Mouse (Mus musculus): ENCODE results near the gene Zfp882. TPM values are rescaled to one million over a fixed set of nuclear protein-coding genes. Genes with fewer than 3 reads are reported as not detected.
"Not testable (repeated sequence)": the region's sequence is repeated elsewhere in the genome, so short reads cannot be mapped to it uniquely, and the experiment has no call there.

The Zfp882 gene
- 2.2 and 2.8 TPM in 2 replicates for polyA plus RNA-seq (2015; fragmentation: Nextera tagmentation; extraction: Ambion mirVana)

GRCm38 (mm10) chr8:71908309-71909261 lies at the start of gene Zfp882, which contains the start of gene Zfp617:
Gene Zfp882 (plus strand): TSS chr8:71908608.
Gene Zfp617 (plus strand): TSS chr8:71908635.
- Histone ChIP-seq H3K27me3 (replicated peaks; ENCODE audit: insufficient read depth, low read length) (no peaks in the 10 kb centered on the region), H3K4me1 (ENCODE audit: insufficient read depth, low read depth, low read length) (no peaks in the 10 kb centered on the region), H3K27ac (ENCODE audit: low read length) (peak within 1 kb of the TSS; percentile 95), H3K36me3 (ENCODE audit: insufficient read depth, low read length) (no peaks in the 10 kb centered on the region), H3K9me3 (ENCODE audit: low read length) (no peaks in the 10 kb centered on the region), H3K9ac (replicated peaks; ENCODE audit: low read depth) (peak within 1 kb of the TSS; percentile 78), H3K4me3 (ENCODE audit: low read depth, low read length) (peak within 1 kb of the TSS; percentile 77), H3K4me2 (replicated peaks; ENCODE audit: low read depth, low read length) (peak within 1 kb of the TSS; percentile 63)
- 4% methylated on average over 47 of the region's 47 CpGs for WGBS
- DNase-seq (ENCODE audit: low spot score) (peak; percentile 92), ATAC-seq (peak; percentile 96)
- TF ChIP-seq EP300 (IDR thresholded peaks at IDR 0.05) (no peak), CTCF (IDR thresholded peaks at IDR 0.05) (peak; percentile 84)

- H3K4me2 ChIP-seq (replicated peaks; ENCODE audit: low read depth, low read length); H3K27ac ChIP-seq (ENCODE audit: low read length); H3K9ac ChIP-seq (replicated peaks; ENCODE audit: low read depth); DNase-seq (ENCODE audit: low spot score); H3K27me3 ChIP-seq (replicated peaks; ENCODE audit: insufficient read depth, low read length); H3K9me3 ChIP-seq (ENCODE audit: low read length); H3K4me3 ChIP-seq (ENCODE audit: low read depth, low read length); H3K36me3 ChIP-seq (ENCODE audit: insufficient read depth, low read length); ATAC-seq; H3K4me1 ChIP-seq (ENCODE audit: insufficient read depth, low read depth, low read length): not testable (repeated sequence)
- 76% methylated on average over 1 of the region's 1 CpGs for WGBS
These were observed 46.9 kb upstream of the Zfp882 start for GRCm38 (mm10) chr8:71861551-71861950.

DNA sequence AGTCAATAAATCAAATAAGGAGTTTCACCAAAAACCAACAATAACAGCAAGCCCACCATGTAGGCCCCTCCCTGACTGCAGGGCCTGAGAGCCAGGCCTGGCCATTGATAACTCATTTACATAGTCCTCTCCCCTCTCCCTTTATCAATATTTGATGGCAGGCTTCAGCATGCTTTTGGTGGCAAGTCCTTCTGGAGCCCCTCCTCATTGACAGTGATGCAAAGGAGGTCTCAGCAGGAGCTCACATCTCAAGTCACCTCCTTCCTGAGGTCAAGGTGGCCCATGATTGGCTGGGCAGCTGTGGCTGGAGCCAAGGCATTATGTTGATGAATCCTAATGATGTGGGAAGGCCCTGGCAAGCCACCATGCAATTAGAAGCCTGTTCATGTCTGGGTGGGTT lies 46.4 kb upstream of the Zfp882 start:
- H3K27ac ChIP-seq (ENCODE audit: low read length); ATAC-seq; H3K4me3 ChIP-seq (ENCODE audit: low read depth, low read length); H3K9ac ChIP-seq (replicated peaks; ENCODE audit: low read depth); H3K4me1 ChIP-seq (ENCODE audit: insufficient read depth, low read depth, low read length); H3K36me3 ChIP-seq (ENCODE audit: insufficient read depth, low read length); DNase-seq (ENCODE audit: low spot score); H3K9me3 ChIP-seq (ENCODE audit: low read length); H3K27me3 ChIP-seq (replicated peaks; ENCODE audit: insufficient read depth, low read length); H3K4me2 ChIP-seq (replicated peaks; ENCODE audit: low read depth, low read length): not testable (repeated sequence)

DNA sequence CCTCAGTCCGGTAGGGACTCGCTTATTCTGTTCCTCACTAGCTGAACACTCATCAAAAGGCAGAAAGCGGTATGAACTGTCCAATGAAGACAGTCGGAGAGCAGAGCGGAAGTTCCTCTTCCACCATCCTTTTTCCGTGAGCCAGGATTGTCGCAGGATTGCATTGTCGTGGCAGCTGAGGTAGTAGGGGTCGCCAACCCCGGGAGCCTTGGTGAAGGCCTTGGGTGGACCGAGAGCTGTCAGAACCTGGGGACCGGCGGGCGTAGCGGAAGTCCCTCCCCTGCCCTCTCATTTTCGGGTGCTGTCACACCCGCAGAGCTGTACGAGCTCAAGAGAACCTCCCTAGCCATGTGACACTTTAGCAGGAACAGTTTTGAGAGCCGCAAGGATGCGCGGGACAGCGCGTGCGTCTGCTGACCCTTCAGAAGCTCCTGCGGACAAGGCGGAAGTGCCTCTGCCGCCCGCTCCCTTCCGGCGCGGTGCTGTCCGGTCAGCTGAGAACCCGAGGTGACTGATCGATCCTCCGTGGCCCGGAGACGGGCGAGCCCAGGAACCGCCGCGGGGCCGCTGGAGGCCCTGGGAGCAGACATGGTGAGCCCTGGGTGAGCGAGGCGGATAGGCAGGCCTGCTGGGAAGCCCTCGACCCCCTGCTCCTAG lies 26.7 kb upstream of the Zfp882 start, which contains the start of gene Zfp709:
Gene Zfp709 (plus strand): TSS at position 402 of the 657 bp plus-strand sequence.
- Histone ChIP-seq H3K9ac (replicated peaks; ENCODE audit: low read depth) (peak within 1 kb of the TSS; percentile 74), H3K36me3 (ENCODE audit: insufficient read depth, low read length) (no peaks in the 10 kb centered on the region), H3K27me3 (replicated peaks; ENCODE audit: insufficient read depth, low read length) (no peaks in the 10 kb centered on the region), H3K27ac (ENCODE audit: low read length) (peak within 1 kb of the TSS; percentile 74), H3K4me3 (ENCODE audit: low read depth, low read length) (peak within 1 kb of the TSS; percentile 58), H3K9me3 (ENCODE audit: low read length) (peaks cover 13% of the 10 kb centered on the region; the same call in 1 of the 2 replicates), H3K4me1 (ENCODE audit: insufficient read depth, low read depth, low read length) (no peaks in the 10 kb centered on the region), H3K4me2 (replicated peaks; ENCODE audit: low read depth, low read length) (peak within 1 kb of the TSS; percentile 95)
- TF ChIP-seq CTCF (IDR thresholded peaks at IDR 0.05), result no peak
- TF ChIP-seq EP300 (IDR thresholded peaks at IDR 0.05), result no peak
- ATAC-seq, result peak; percentile 96
- whole genome bisulfite sequencing, result 5% methylated on average over 45 of the region's 45 CpGs
- DNase-seq (ENCODE audit: low spot score), result peak; percentile 87

DNA sequence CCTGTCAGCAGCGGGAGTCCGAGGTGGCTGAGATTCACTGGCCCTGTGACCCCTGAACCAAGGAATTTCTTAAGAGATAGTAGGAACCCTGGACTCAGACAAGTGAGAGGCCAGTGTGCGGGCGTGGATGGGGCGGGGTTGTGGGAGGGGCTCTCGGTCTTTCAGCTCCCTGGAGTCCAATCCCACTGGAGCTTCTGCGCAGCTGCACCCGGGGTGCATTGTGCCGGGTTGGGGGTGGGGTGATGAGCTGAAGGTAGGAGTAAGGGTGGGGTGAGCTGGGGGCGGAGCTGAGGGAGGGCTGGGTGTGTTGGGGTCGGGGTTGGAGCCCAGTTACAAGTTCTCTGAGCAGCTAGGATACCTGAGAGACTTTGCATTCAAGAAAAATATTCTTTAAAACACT lies 7.7 kb upstream of the Zfp882 start:
- not testable (repeated sequence) for H3K36me3 ChIP-seq (ENCODE audit: insufficient read depth, low read length); H3K9me3 ChIP-seq (ENCODE audit: low read length); ATAC-seq; H3K4me2 ChIP-seq (replicated peaks; ENCODE audit: low read depth, low read length); H3K27ac ChIP-seq (ENCODE audit: low read length); H3K9ac ChIP-seq (replicated peaks; ENCODE audit: low read depth); H3K4me3 ChIP-seq (ENCODE audit: low read depth, low read length); DNase-seq (ENCODE audit: low spot score); H3K27me3 ChIP-seq (replicated peaks; ENCODE audit: insufficient read depth, low read length); H3K4me1 ChIP-seq (ENCODE audit: insufficient read depth, low read depth, low read length)
- 40% methylated on average over 10 of the region's 11 CpGs for WGBS

DNA sequence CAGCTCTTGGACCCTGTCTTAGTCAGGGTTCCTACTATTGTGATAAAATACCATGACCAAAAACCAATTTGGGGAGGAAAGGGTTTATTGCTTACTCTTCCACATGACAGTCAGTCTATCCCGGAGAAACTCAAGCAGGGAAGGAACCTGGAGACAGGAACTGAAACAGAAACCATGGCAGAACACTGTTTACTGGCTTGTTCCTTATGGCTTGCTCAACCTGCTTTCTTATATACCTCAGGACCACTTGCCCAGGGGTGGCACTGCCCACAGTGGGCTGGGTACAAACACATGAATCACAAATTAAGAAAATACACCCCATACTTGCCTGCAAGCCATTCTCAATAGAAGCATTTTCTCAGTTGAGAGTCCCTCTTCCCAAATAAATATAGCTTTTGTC lies 5.3 kb upstream of the Zfp882 start:
- not testable (repeated sequence) for ATAC-seq; H3K9ac ChIP-seq (replicated peaks; ENCODE audit: low read depth); H3K27ac ChIP-seq (ENCODE audit: low read length); H3K4me2 ChIP-seq (replicated peaks; ENCODE audit: low read depth, low read length); H3K9me3 ChIP-seq (ENCODE audit: low read length); DNase-seq (ENCODE audit: low spot score); H3K4me1 ChIP-seq (ENCODE audit: insufficient read depth, low read depth, low read length); H3K36me3 ChIP-seq (ENCODE audit: insufficient read depth, low read length); H3K27me3 ChIP-seq (replicated peaks; ENCODE audit: insufficient read depth, low read length); H3K4me3 ChIP-seq (ENCODE audit: low read depth, low read length)
- 29% methylated on average over 1 of the region's 1 CpGs for whole genome bisulfite sequencing

Data from lung, postnatal 0 days (tissue).